Mouse (Mus musculus) liver, embryonic 13.5 days (tissue): ENCODE data around the gene Dnttip1. TPM values are rescaled to one million over a fixed set of nuclear protein-coding genes. Genes with fewer than 3 reads are reported as not detected.

Source experiments
- ATAC-seq: fragments of 200-750 bp; cut with Nextera tagmentation; 2 replicates; pipeline ENCODE4 v1.8.0; 2017; ENCODE audit warnings: low read depth, mild to moderate bottlenecking, moderate number of reproducible peaks, moderate library complexity
- DNase-seq: peaks from one replicate; pipeline ENCODE4 v3.0.0; 2022
- H3K27ac ChIP-seq: fragments of 300-500 bp; sonication (generic); 2 replicates; pipeline ENCODE4 v1.5.1; 2015; ENCODE audit warnings: moderate library complexity, mild to moderate bottlenecking, inconsistent platforms
- H3K27me3 ChIP-seq: fragments of 300-500 bp; sonication (generic); 2 replicates; pipeline ENCODE4 v1.6.1; 2015; ENCODE audit warnings: mild to moderate bottlenecking, inconsistent platforms
- H3K36me3 ChIP-seq: fragments of 300-500 bp; sonication (generic); 2 replicates; pipeline ENCODE4 v1.6.1; 2015; ENCODE audit warnings: mild to moderate bottlenecking, inconsistent platforms
- H3K4me1 ChIP-seq: fragments of 300-500 bp; sonication (generic); replicated peaks from 2 replicates; pipeline ENCODE4 v1.6.1; 2015; ENCODE audit warnings: inconsistent platforms
- H3K4me2 ChIP-seq: fragments of 300-500 bp; sonication (generic); 2 replicates; pipeline ENCODE4 v1.6.1; 2015; ENCODE audit warnings: inconsistent platforms, mild to moderate bottlenecking, moderate library complexity
- H3K4me3 ChIP-seq: fragments of 300-500 bp; sonication (generic); replicated peaks from 2 replicates; pipeline ENCODE4 v1.5.1; 2015; ENCODE audit warnings: mild to moderate bottlenecking, inconsistent platforms
- H3K9ac ChIP-seq: fragments of 300-500 bp; sonication (generic); 2 replicates; pipeline ENCODE4 v1.6.1; 2015; ENCODE audit warnings: mild to moderate bottlenecking, inconsistent platforms
- H3K9me3 ChIP-seq: fragments of 300-500 bp; sonication (generic); replicated peaks from 2 replicates; pipeline ENCODE4 v1.6.1; 2016; ENCODE audit warnings: inconsistent platforms
- WGBS: fragments of 180-500 bp; shearing (Covaris S2); methylation state at CpG from one replicate; pipeline ENCODE4 v1.1.7; 2015; ENCODE audit not compliant: insufficient replicate concordance; 5-methylcytosine and 5-hydroxymethylcytosine counted together
- polyA plus RNA-seq: library from polyadenylated mRNA; unstranded; fragments of >200 nt; fragmentation: Nextera tagmentation; extraction: Ambion mirVana; gene quantifications from 2 replicates; pipeline ENCODE4 v1.2.1, GENCODE M21; 2015

The Dnttip1 gene
- polyA plus RNA-seq, 1 experiment from 2014 or later = 47.3 TPM

DNA sequence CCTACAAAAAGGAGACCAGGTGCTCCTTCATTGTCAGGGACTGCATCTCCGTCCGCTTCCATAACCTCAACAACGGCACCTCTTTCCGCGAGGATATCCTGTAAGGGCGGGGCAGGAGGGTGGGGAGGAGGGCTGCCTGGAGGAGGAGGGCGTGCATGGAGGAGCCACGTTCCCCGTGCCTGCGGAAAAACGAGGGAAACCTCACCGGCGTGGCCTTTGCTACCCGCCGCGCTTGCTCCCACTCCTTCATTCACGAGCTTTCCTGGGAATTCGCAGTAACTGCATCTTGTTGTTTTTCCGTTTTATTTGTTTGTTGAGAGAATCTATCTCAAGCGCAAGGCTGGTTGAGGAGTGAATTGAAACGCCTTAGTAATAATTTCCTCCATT, 59.5 kb downstream of the Dnttip1 start:
- DNase-seq (no peak), ATAC-seq (peak; percentile 78)
- Histone ChIP-seq H3K9ac (peak overlapping the region; percentile 90), H3K9me3 (no peaks in the 10 kb centered on the region), H3K4me1 (peaks cover 35% of the 10 kb centered on the region), H3K27me3 (no peaks in the 10 kb centered on the region), H3K36me3 (peaks cover 37% of the 10 kb centered on the region), H3K27ac (peak overlapping the region; percentile 99), H3K4me2 (peak overlapping the region; percentile 92), H3K4me3 (peak overlapping the region; percentile 86)
- under 1% methylated on average over 21 of the region's 21 CpGs for WGBS

- Histone ChIP-seq H3K27ac (peak overlapping the region; percentile 16; the same call in 1 of the 2 replicates), H3K4me1 (peaks cover 35% of the 10 kb centered on the region), H3K9ac (peak overlapping the region; percentile 90; the same call in 1 of the 2 replicates), H3K9me3 (no peaks in the 10 kb centered on the region), H3K4me2 (peak overlapping the region; percentile 92), H3K4me3 (peak overlapping the region; percentile 86; the same call in 1 of the 2 replicates), H3K27me3 (no peaks in the 10 kb centered on the region), H3K36me3 (peaks cover 26% of the 10 kb centered on the region)
- no peak for ATAC-seq
- WGBS = 70% methylated on average over 7 of the region's 7 CpGs
- no peak for DNase-seq
These were observed 60.8 kb downstream of the Dnttip1 start for GRCm38 (mm10) chr2:164806614-164807013.

DNA sequence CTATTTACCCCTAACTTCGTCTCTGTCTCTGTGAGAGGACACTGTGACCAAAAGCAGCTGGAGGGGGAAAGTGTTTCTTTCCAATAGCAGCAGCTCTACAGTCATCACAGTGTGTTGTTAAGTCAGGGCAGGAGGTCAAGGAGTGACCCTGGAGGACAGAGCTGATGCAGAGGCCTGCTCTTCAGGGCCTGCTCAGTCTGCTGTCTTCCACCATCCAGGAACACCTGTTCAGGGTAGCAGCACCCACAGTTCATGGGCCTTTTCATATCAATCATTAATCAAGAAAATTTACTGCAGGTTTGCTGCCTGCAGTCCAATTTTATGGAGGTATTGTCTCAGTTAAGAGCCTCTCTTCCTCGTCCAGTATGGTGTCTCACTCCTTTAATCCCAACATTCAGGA, 67.8 kb downstream of the Dnttip1 start:
- Histone ChIP-seq H3K36me3 (peaks cover 22% of the 10 kb centered on the region), H3K27me3 (no peaks in the 10 kb centered on the region), H3K4me1 (peaks cover 35% of the 10 kb centered on the region), H3K4me3 (no peak overlapping the region), H3K4me2 (no peak overlapping the region), H3K27ac (no peak overlapping the region), H3K9me3 (no peaks in the 10 kb centered on the region), H3K9ac (no peak overlapping the region)
- DNase-seq (no peak), ATAC-seq (no peak)
- 67% methylated on average over 2 of the region's 2 CpGs for WGBS

DNA sequence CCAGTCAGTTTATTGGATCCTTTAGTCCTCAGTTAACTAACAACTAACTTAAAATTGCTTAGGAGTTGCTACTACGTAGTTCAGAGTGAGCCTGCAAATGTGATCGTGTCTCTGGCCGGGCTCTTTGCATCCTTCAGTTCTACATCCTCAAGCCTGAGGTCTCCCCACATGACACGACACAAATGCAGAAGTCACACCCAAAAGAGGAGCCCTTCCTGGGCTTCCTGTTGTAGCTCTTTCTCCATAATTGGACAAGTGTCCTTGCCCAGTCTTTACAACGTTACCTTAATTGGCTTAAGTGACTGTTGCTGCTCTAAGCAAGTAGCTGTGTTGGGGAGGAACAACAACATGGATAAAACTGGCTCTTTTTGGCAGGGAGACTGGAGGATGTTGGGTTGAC, 69.6 kb downstream of the Dnttip1 start:
- peak overlapping the region; percentile 31 for H3K4me2 ChIP-seq
- peaks cover 16% of the 10 kb centered on the region for H3K36me3 ChIP-seq
- H3K9ac ChIP-seq = peak overlapping the region; percentile 11; the same call in 1 of the 2 replicates
- DNase-seq = no peak
- ATAC-seq = peak; percentile 52
- H3K4me1 ChIP-seq = peaks cover 35% of the 10 kb centered on the region
- no peaks in the 10 kb centered on the region for H3K9me3 ChIP-seq
- H3K4me3 ChIP-seq = no peak overlapping the region
- no peaks in the 10 kb centered on the region for H3K27me3 ChIP-seq
- H3K27ac ChIP-seq = peak overlapping the region; percentile 69
- WGBS = 61% methylated on average over 5 of the region's 5 CpGs

DNA sequence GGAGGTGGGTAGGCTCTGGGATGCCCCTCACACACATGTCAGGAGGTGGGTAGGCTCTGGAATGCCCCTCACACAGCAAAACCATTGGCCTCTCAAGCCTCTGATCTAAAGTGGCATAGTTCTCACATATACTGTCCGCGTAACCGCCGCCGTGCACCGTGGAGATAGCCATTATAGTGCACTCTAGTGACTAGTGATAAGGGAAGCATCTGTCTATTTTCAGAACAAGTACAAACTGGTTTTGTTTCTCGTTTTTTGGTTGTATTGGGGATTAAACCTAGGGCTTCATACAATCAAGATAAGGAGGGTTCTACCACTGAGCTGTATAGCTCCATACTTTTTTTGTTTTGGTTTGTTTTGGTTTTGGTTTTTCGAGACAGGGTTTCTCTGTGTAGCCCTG, 70.0 kb downstream of the Dnttip1 start:
- H3K36me3 ChIP-seq = peaks cover 21% of the 10 kb centered on the region
- peak overlapping the region; percentile 11; the same call in 1 of the 2 replicates for H3K9ac ChIP-seq
- DNase-seq = peak; percentile 50
- peak; percentile 79 for ATAC-seq
- H3K4me1 ChIP-seq = peaks cover 35% of the 10 kb centered on the region
- H3K9me3 ChIP-seq = no peaks in the 10 kb centered on the region
- WGBS = 55% methylated on average over 8 of the region's 8 CpGs
- no peaks in the 10 kb centered on the region for H3K27me3 ChIP-seq
- peak overlapping the region; percentile 31 for H3K4me2 ChIP-seq
- H3K27ac ChIP-seq = peak overlapping the region; percentile 69
- no peak overlapping the region for H3K4me3 ChIP-seq

- Histone ChIP-seq H3K27me3 (no peaks in the 10 kb centered on the region), H3K9ac (no peak overlapping the region), H3K9me3 (no peaks in the 10 kb centered on the region), H3K4me2 (no peak overlapping the region), H3K4me3 (no peak overlapping the region), H3K36me3 (peaks cover 28% of the 10 kb centered on the region), H3K27ac (no peak overlapping the region), H3K4me1 (peaks cover 40% of the 10 kb centered on the region)
- ATAC-seq (no peak), DNase-seq (no peak)
- WGBS = 76% methylated on average over 6 of the region's 6 CpGs
These were observed 71.4 kb downstream of the Dnttip1 start for GRCm38 (mm10) chr2:164817206-164817605.

DNA sequence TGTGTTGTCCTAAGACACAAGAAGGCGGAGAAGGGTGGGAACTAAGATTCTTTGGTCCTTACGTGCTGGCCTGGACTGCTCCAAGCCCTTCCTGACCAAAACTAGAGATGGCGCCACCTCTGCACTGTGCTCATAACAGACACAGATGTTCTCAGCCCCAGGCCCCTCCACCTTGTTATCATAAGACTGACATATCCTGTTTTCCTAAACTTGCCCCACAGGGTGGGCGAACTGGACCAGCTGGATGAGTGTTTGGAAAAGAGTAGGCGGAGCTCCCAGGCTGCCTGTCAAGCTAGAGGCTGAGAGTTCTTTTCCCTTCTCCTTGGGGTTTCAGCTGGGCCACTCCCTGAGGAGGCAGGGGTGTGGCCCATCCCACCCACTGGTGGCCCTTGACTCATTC, 71.9 kb downstream of the Dnttip1 start:
- H3K36me3 ChIP-seq = peaks cover 25% of the 10 kb centered on the region
- no peak for DNase-seq

More for the DNA sequence above, 71.9 kb downstream of the Dnttip1 start:
- Histone ChIP-seq H3K9me3 (no peaks in the 10 kb centered on the region), H3K4me3 (no peak overlapping the region), H3K4me2 (no peak overlapping the region), H3K27me3 (no peaks in the 10 kb centered on the region), H3K27ac (no peak overlapping the region), H3K9ac (no peak overlapping the region), H3K4me1 (peaks cover 43% of the 10 kb centered on the region)
- ATAC-seq = no peak
- 72% methylated on average over 5 of the region's 5 CpGs for WGBS

Other genes starting within 250 kb of the Dnttip1 start
- 22.3 and 23.8 TPM in 2 replicates for gene Pigt, start 248.5 kb upstream of the Dnttip1 start, polyA plus RNA-seq
- gene Wfdc2, start 183.6 kb upstream of the Dnttip1 start, polyA plus RNA-seq = 1.2 and 1.9 TPM in 2 replicates
- not detected in 2 replicates for gene Spint3, start 172.5 kb upstream of the Dnttip1 start, polyA plus RNA-seq
- 0.13 and 0.19 TPM in 2 replicates for gene Wfdc6a, start 160.5 kb upstream of the Dnttip1 start, polyA plus RNA-seq
- not detected in 2 replicates for gene Eppin, start 152.4 kb upstream of the Dnttip1 start, polyA plus RNA-seq
- not detected in 2 replicates for gene Wfdc6b, start 132.5 kb upstream of the Dnttip1 start, polyA plus RNA-seq
- not detected in 2 replicates for gene Wfdc8, start 132.4 kb upstream of the Dnttip1 start, polyA plus RNA-seq
- gene Wfdc16, start 107.2 kb upstream of the Dnttip1 start, polyA plus RNA-seq = not detected in 2 replicates
- gene Wfdc10, start 89.9 kb upstream of the Dnttip1 start, polyA plus RNA-seq = not detected in 2 replicates
- gene Wfdc9, start 89.4 kb upstream of the Dnttip1 start, polyA plus RNA-seq = not detected in 2 replicates
- gene Wfdc11, start 71.9 kb upstream of the Dnttip1 start, polyA plus RNA-seq = not detected in 2 replicates
- gene Wfdc13, start 60.9 kb upstream of the Dnttip1 start, polyA plus RNA-seq = not detected in 2 replicates
- gene Spint4, start 47.5 kb upstream of the Dnttip1 start, polyA plus RNA-seq = not detected in 2 replicates
- not detected in 2 replicates for gene Spint5, start 30.7 kb upstream of the Dnttip1 start, polyA plus RNA-seq
- gene Wfdc3, start 52 bp upstream of the Dnttip1 start, polyA plus RNA-seq = 0.93 and 1.0 TPM in 2 replicates
- gene Ube2c, start 23.9 kb downstream of the Dnttip1 start, polyA plus RNA-seq = 762 and 764 TPM in 2 replicates
- 5.1 and 8.4 TPM in 2 replicates for gene Tnnc2, start 34.0 kb downstream of the Dnttip1 start, polyA plus RNA-seq
- gene Snx21, start 39.8 kb downstream of the Dnttip1 start, polyA plus RNA-seq = 4.1 TPM in 2 replicates
- 18.8 and 20.3 TPM in 2 replicates for gene Acot8, start 58.9 kb downstream of the Dnttip1 start, polyA plus RNA-seq
- gene Zswim3, start 59.1 kb downstream of the Dnttip1 start, polyA plus RNA-seq = 4.3 and 5.1 TPM in 2 replicates
- gene Zswim1, start 76.7 kb downstream of the Dnttip1 start, polyA plus RNA-seq = 6.2 and 6.9 TPM in 2 replicates
- not detected in 2 replicates for gene Spata25, start 82.6 kb downstream of the Dnttip1 start, polyA plus RNA-seq
- gene Ctsa, start 86.9 kb downstream of the Dnttip1 start, polyA plus RNA-seq = 65.4 and 69.2 TPM in 2 replicates
- gene Neurl2, start 87.5 kb downstream of the Dnttip1 start, polyA plus RNA-seq = 2.4 and 2.5 TPM in 2 replicates
- 7.7 and 8.3 TPM in 2 replicates for gene Pltp, start 111.7 kb downstream of the Dnttip1 start, polyA plus RNA-seq
- gene Pcif1, start 133.3 kb downstream of the Dnttip1 start, polyA plus RNA-seq = 45.5 and 48.3 TPM in 2 replicates
- 5.4 and 6.1 TPM in 2 replicates for gene Zfp335, start 165.8 kb downstream of the Dnttip1 start, polyA plus RNA-seq
- gene Mmp9, start 194.8 kb downstream of the Dnttip1 start, polyA plus RNA-seq = 1.1 and 1.2 TPM in 2 replicates
- gene Slc12a5, start 214.8 kb downstream of the Dnttip1 start, polyA plus RNA-seq = 0.17 and 0.18 TPM in 2 replicates